Mouse (Mus musculus) embryonic facial prominence, embryonic 10.5 days (tissue): Measurements from ENCODE around the gene Samd13. TPM values are rescaled to one million over a fixed set of nuclear protein-coding genes. Genes with fewer than 3 reads are reported as not detected.

Experiments
- DNase-seq: peaks from one replicate; pipeline ENCODE4 v3.0.0-alpha.2; 2017; ENCODE audit warnings: low spot score
- H3K27ac ChIP-seq: fragments of 300-500 bp; sonication (generic); replicated peaks from 2 replicates; pipeline ENCODE4 v1.5.1; 2016; ENCODE audit warnings: mild to moderate bottlenecking
- H3K27me3 ChIP-seq: fragments of 300-500 bp; sonication (generic); replicated peaks from 2 replicates; pipeline ENCODE4 v1.6.1; 2016; ENCODE audit warnings: low read depth, mild to moderate bottlenecking; ENCODE audit not compliant: poor library complexity, severe bottlenecking
- H3K36me3 ChIP-seq: fragments of 300-500 bp; sonication (generic); replicated peaks from 2 replicates; pipeline ENCODE4 v1.6.1; 2016; ENCODE audit warnings: mild to moderate bottlenecking, moderate library complexity
- H3K4me1 ChIP-seq: fragments of 300-500 bp; sonication (generic); 2 replicates; pipeline ENCODE4 v1.6.1; 2016
- H3K4me3 ChIP-seq: fragments of 300-500 bp; sonication (generic); 2 replicates; pipeline ENCODE4 v1.5.1; 2016; ENCODE audit warnings: mild to moderate bottlenecking, moderate library complexity
- H3K9me3 ChIP-seq: fragments of 300-500 bp; sonication (generic); 2 replicates; pipeline ENCODE4 v1.6.1; 2016; ENCODE audit warnings: mild to moderate bottlenecking
- WGBS: fragments of 180-500 bp; shearing (Covaris S2); methylation state at CpG from one replicate; pipeline ENCODE4 v1.1.7; 2016; 5-methylcytosine and 5-hydroxymethylcytosine counted together
- polyA plus RNA-seq: library from polyadenylated mRNA; unstranded; fragments of >200 nt; fragmentation: Nextera tagmentation; extraction: Ambion mirVana; gene quantifications from 2 replicates; pipeline ENCODE4 v1.2.1, GENCODE M21; 2016

The Samd13 gene
- polyA plus RNA-seq, result 0.55 and 0.92 TPM in 2 replicates

DNA sequence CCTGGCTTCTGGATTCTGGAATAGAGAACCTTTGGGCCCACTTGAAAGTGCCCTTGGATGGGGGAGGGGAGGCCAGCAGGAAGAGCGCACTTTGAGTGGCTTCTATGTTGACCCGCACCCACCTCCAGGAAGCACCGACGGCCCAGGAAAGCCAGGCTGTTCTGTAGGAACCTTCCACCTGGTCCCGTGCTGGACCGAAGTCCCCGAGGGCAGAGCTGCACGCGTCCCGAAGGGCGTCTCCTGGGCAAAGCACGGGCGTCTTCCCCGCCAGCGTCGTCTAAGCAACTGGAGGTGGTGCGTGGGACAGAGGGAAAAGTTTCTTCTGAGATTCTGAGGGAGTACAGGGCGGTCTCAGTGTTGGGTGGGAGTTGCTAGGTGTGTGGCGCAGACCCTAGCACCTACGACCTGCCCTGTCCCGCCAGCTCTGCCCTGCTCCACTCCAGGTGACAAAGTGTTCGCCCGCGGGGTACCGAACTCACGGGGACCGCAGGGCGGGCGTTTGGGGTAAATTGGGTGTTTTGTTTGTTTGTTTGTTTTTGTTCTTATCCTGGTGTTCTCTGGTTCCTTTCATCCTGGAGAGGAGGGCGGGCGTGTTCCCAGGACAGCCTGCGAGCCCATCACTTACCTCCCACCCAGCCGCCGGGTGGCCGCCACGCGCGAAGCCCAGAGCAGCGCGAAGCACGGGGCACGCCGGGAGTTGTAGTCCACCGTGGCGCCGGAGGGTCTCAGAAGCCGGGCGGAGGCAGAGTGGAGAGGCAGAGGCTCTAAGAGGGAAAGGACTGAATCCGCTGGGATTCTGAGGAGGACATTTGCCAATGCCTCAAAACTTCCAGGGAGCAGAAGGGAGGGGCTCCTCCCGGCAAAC is at the start of gene Samd13:
TSS of gene Samd13 (minus strand) at position 782 of the 865 bp plus-strand sequence.
- Histone ChIP-seq H3K27ac (peak within 1 kb of the TSS; percentile 83), H3K4me1 (peaks cover 26% of the 10 kb centered on the region), H3K4me3 (peak within 1 kb of the TSS; percentile 66), H3K9me3 (no peaks in the 10 kb centered on the region), H3K27me3 (peaks cover 30% of the 10 kb centered on the region), H3K36me3 (no peaks in the 10 kb centered on the region)
- WGBS, result 3% methylated on average over 50 of the region's 50 CpGs
- peak; percentile 87 for DNase-seq

DNA sequence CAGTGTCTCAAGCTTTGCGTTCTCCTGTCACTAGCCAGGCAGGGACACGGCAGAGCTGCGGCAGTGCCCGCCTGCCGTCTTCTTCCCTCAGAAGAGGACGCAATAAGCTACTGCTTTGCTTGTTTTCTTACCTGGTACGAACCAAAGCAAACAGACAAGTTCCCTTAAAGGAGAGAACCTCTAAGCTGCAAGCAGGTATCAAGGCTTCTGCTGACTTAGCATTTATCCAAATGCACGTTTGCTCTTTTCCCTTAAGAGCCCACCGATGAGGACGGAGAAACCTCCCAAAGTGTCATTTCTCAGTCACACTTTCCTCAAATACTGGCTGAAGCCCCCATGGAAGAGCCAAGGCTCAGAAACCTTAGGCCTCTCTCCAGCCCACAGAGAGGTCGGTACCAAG is 46.1 kb upstream of the Samd13 start:
- Histone ChIP-seq H3K9me3 (no peaks in the 10 kb centered on the region; the same call in 1 of the 2 replicates), H3K27ac (no peak overlapping the region), H3K4me1 (no peaks in the 10 kb centered on the region), H3K27me3 (no peaks in the 10 kb centered on the region), H3K4me3 (no peak overlapping the region), H3K36me3 (peaks cover 77% of the 10 kb centered on the region)
- 94% methylated on average over 11 of the region's 11 CpGs for WGBS
- DNase-seq, result no peak

DNA sequence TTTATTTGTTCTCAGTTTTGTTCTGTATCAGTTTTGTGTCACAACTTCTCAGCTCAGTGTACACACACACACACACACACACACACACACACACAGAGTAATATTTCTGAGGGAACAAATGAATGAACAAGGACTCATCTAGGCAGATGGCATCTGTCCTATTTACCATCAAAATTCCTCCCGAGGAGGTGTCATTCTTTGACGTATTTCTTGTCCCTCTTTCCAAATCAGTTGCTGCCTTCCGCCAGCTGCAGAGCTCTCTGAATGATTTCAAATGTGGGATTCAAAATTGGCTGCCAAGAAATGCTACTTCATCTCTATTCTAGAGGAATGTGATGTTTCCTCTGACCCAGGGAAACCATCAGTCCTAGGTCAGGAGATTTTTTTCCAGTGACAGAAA is 37.6 kb upstream of the Samd13 start:
- WGBS, result 56% methylated on average over 3 of the region's 3 CpGs
- no peaks in the 10 kb centered on the region for H3K27me3 ChIP-seq
- no peak for DNase-seq
- H3K36me3 ChIP-seq, result peaks cover 32% of the 10 kb centered on the region
- no peak overlapping the region for H3K27ac ChIP-seq
- H3K4me3 ChIP-seq, result no peak overlapping the region
- H3K9me3 ChIP-seq, result peaks cover 11% of the 10 kb centered on the region; the same call in 1 of the 2 replicates
- H3K4me1 ChIP-seq, result peaks cover 11% of the 10 kb centered on the region

DNA sequence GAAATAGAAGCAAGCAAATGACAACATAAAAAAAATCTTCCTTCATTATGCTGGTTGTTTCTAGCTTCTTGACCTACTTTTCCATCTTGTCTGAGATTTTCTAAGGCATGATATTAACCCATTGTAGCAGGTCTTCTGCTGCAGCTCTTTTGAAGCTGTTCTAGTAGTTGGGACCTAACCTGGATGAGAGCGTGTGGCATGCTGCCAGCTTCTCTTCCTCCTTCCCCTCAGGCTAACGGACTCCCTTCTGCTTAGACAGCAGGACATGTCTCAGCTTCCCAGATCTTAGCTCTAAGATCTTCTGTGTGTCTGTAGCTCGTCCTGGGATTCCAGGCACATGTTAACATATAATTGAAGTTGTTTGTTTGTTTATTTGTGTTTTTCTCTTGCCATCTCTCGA is 34.3 kb upstream of the Samd13 start:
- no peaks in the 10 kb centered on the region for H3K9me3 ChIP-seq
- no peak for DNase-seq
- WGBS, result 77% methylated on average over 4 of the region's 4 CpGs

DNA sequence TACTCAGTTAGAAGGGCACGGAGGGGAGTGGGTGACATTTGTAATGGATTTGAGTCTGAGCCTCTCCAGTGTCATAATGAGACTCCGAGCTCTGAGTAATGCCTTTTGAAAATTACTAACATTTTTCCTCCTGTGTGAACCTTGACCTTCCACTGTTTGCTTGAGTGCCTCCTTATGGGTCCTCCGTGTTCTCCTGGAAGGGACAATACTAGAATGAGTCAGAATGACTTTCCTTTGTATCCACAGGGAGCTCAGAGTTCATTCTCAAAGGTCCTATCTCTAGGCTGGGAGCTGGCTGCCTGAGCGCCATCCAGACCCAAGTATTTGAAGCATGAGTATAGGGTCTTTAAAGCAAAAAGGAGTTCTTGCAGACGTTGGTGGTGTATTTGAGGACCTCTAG is 32.9 kb upstream of the Samd13 start:
- Histone ChIP-seq H3K9me3 (no peaks in the 10 kb centered on the region), H3K36me3 (no peaks in the 10 kb centered on the region), H3K27me3 (no peaks in the 10 kb centered on the region), H3K4me1 (peaks cover 2% of the 10 kb centered on the region), H3K27ac (no peak overlapping the region), H3K4me3 (no peak overlapping the region)
- no peak for DNase-seq
- 73% methylated on average over 5 of the region's 5 CpGs for WGBS

More for the DNA sequence above, 34.3 kb upstream of the Samd13 start:
- Histone ChIP-seq H3K36me3 (no peaks in the 10 kb centered on the region), H3K4me1 (peaks cover 11% of the 10 kb centered on the region), H3K4me3 (no peak overlapping the region), H3K27me3 (no peaks in the 10 kb centered on the region), H3K27ac (no peak overlapping the region)

DNA sequence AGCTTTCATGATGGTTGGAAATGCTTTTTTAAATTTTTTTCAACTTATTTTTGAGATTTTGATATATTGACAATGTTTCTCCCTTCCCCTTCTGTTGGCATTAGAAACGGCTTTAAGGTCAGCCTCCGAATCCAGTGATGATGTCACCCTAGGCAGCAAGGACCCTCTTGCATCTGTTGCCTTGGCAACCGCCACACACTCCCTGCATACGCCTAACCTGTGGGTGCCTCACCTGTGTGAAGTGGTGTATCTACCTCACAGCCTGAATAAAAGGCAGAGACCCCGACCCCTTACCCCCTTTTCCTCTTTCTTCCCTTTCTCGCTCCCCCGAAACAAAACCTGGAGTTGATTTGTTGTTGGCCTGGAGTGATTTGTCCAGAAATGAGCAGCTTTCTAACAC is 26.9 kb upstream of the Samd13 start:
- H3K36me3 ChIP-seq, result no peaks in the 10 kb centered on the region
- H3K4me3 ChIP-seq, result no peak overlapping the region
- 78% methylated on average over 7 of the region's 7 CpGs for WGBS

DNA sequence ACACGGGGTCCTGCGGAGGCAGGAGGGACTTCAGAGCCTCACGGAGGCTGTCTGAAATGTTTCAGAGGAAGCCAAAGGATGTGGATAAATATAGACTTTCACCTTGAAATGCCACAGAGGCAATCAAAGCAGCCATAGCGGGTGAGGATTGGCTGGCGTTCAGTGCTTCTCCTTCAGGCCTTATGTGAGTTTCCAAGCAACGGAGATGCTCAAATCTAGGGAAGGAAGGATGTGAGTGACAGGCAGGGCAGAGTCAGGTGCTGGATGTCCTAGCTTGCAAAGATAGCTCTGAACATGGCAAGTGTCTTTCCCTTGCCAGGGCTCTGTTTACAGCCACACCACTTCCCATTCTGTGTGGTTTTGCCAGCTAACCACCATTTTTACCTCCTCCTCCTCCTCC is 26.2 kb upstream of the Samd13 start:
- no peak for DNase-seq
- Histone ChIP-seq H3K27me3 (no peaks in the 10 kb centered on the region), H3K4me3 (no peak overlapping the region), H3K27ac (no peak overlapping the region), H3K4me1 (no peaks in the 10 kb centered on the region), H3K36me3 (no peaks in the 10 kb centered on the region), H3K9me3 (no peaks in the 10 kb centered on the region)
- 59% methylated on average over 6 of the region's 6 CpGs for WGBS

More for the DNA sequence above, 26.9 kb upstream of the Samd13 start:
- no peak for DNase-seq
- Histone ChIP-seq H3K27me3 (no peaks in the 10 kb centered on the region), H3K27ac (no peak overlapping the region), H3K4me1 (no peaks in the 10 kb centered on the region), H3K9me3 (no peaks in the 10 kb centered on the region)

DNA sequence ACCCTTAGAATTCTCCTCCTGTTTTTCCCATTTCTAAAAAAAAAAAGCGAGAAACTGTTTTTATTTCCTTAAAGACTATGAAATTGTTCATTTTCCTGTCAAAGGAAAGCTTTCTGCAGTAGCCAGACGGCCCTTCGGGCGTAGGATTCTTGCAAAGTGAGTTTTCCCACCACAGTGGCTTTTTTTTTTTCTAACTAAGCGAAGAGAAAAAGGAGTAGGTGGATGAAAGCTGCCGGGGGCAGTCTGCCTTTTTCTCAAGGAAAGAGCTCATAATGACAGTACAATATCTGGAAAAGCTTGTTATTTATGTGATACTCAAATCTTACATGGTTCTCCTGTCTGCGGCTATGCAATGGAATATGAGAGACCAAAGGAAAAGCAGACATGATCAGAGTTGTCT is 25.7 kb upstream of the Samd13 start:
- no peaks in the 10 kb centered on the region for H3K27me3 ChIP-seq
- H3K9me3 ChIP-seq, result no peaks in the 10 kb centered on the region
- WGBS, result 71% methylated on average over 7 of the region's 7 CpGs
- no peak overlapping the region for H3K4me3 ChIP-seq
- H3K27ac ChIP-seq, result no peak overlapping the region
- H3K4me1 ChIP-seq, result no peaks in the 10 kb centered on the region
- H3K36me3 ChIP-seq, result no peaks in the 10 kb centered on the region
- DNase-seq, result no peak

DNA sequence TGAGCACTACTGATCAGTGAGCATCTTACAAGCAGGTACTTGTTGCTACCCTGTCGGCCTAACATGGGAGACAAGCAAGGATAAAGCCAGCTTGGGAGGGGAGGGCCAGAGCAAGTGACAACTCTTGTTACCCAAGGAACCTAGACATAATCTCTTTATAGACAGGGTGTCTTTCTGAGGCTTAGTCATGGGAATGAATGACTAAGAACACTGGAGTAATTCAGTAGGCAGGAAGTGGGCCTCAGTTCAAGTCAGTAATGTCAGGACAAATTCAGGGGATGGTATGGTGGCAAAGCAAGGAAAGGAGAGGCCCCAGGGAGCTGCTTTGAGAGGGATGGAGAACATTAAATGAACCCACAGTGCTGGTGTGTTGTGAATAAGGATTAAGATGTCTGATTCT is 23.7 kb upstream of the Samd13 start:
- no peaks in the 10 kb centered on the region for H3K9me3 ChIP-seq
- H3K27ac ChIP-seq, result no peak overlapping the region
- no peaks in the 10 kb centered on the region for H3K27me3 ChIP-seq
- H3K4me1 ChIP-seq, result no peaks in the 10 kb centered on the region
- WGBS, result 63% methylated on average over 1 of the region's 1 CpGs
- no peak for DNase-seq
- H3K4me3 ChIP-seq, result no peak overlapping the region
- H3K36me3 ChIP-seq, result no peaks in the 10 kb centered on the region

DNA sequence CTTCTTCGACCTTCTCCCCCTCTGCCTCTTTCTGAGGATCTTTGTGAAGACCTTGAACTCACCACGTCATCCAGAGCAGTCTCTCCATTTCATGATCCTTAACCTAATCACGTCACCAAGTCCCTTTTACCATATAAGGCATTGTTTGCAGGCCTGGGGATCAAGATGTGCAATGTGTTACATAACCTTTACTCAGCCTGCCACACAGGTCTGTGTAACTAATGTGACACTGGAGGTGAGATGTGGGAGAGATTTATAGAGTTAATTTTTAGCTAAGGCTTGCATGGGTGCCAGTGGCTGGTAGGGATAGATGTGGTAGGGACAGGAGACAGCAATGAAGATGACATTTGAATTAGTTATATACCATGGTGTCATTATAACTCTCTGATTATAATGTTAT is 23.0 kb upstream of the Samd13 start:
- WGBS, result 79% methylated on average over 3 of the region's 3 CpGs
- no peaks in the 10 kb centered on the region for H3K9me3 ChIP-seq
- H3K36me3 ChIP-seq, result no peaks in the 10 kb centered on the region
- H3K4me1 ChIP-seq, result no peaks in the 10 kb centered on the region
- H3K27me3 ChIP-seq, result no peaks in the 10 kb centered on the region
- H3K4me3 ChIP-seq, result no peak overlapping the region
- no peak overlapping the region for H3K27ac ChIP-seq
- DNase-seq, result no peak

DNA sequence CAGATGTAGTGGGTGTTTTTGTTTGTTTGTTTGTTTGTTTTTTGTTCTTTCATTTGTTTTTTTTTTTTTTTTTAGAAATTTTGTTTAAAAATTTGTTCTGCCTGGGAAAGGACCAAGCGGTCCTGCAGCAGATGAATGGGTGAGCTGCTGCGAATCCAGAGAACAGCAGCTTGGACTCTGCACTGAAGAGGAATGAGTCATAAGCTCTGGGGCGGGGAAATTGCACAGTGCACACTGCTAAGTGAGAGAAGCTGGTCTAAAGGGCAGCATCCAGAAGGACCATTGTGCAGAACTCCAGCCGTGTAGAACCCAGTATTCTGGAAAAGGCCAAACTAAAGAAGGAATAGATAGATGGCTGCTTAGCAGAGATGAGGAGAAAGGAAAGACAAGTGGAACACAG is 18.7 kb upstream of the Samd13 start:
- 89% methylated on average over 4 of the region's 4 CpGs for WGBS
- no peak overlapping the region for H3K27ac ChIP-seq
- H3K4me3 ChIP-seq, result no peak overlapping the region

DNA sequence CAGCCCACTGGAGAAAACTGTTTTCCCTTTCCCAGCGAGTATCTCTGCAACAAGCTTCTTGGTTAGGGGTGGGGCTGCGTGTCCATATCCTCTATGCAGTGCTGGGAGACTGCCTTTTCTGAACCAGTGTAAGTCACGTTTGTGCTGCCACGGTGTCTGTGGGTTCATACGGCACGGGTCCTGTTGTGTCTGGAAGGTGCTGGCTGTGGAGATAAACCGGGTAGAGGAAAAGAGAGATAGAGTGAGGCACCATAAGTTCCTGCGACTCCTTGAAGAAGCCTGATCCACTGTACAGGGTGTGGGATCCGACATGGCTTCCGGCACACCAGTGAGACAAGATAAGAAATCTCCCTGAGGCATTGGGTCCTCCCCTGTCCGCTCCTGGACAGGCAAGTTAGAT is 14.7 kb upstream of the Samd13 start:
- no peak for DNase-seq
- H3K4me3 ChIP-seq, result no peak overlapping the region

More for the DNA sequence above, 18.7 kb upstream of the Samd13 start:
- H3K36me3 ChIP-seq, result no peaks in the 10 kb centered on the region
- H3K9me3 ChIP-seq, result no peaks in the 10 kb centered on the region
- no peak for DNase-seq
- no peaks in the 10 kb centered on the region for H3K27me3 ChIP-seq
- peaks cover 7% of the 10 kb centered on the region for H3K4me1 ChIP-seq

DNA sequence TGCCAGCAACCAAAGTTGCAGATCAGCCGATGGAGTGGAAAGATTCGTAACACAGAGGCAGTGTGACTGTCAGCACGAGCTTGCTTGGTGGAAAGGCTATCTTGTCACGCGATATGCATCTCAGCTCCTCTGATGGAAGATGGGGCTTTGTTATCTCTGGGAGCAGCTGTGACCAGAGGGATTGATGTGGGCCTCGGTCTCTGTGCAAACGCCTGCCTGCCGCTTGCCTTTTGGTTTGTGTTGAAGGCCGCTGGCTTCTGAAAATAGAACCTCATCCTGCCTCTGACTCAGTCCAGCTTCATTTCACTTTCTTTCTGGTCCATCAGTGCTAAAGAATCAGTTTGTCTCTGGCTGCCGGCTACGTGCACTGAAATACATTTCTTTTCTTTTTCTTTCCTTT is 13.6 kb upstream of the Samd13 start:
- WGBS, result 67% methylated on average over 11 of the region's 11 CpGs
- Histone ChIP-seq H3K9me3 (no peaks in the 10 kb centered on the region), H3K4me3 (no peak overlapping the region), H3K36me3 (no peaks in the 10 kb centered on the region), H3K4me1 (peaks cover 15% of the 10 kb centered on the region), H3K27ac (no peak overlapping the region), H3K27me3 (no peaks in the 10 kb centered on the region)
- DNase-seq, result no peak

More for the DNA sequence above, 14.7 kb upstream of the Samd13 start:
- Histone ChIP-seq H3K36me3 (no peaks in the 10 kb centered on the region), H3K9me3 (no peaks in the 10 kb centered on the region), H3K4me1 (peaks cover 15% of the 10 kb centered on the region), H3K27me3 (no peaks in the 10 kb centered on the region), H3K27ac (0 out of 2 replicates have a peak overlapping the region, but pooled peaks have one; percentile 24)
- 85% methylated on average over 11 of the region's 11 CpGs for WGBS
